Mouse (Mus musculus) CH12.LX (cell line): Measurements from ENCODE around the gene Sppl2b.

Experiments used
- CTCF ChIP-seq, 2 experiments: IDR thresholded peaks in 1 of 2; conservative IDR thresholded peaks in 1 of 2; 2 replicates each; pipeline ENCODE4 v1.5.1; 2011 to 2012; ENCODE audit warnings: low read depth in 2 of 2, low read length in 2 of 2, improper control_type of control experiment in 1 of 2, inconsistent platforms in 1 of 2, mild to moderate bottlenecking in 1 of 2, moderate library complexity in 1 of 2
- E2F4 ChIP-seq: IDR thresholded peaks from 2 replicates; pipeline ENCODE4 v1.6.1; 2011; ENCODE audit warnings: low read depth, low read length, improper control_type of control experiment; ENCODE audit not compliant: insufficient replicate concordance
- EP300 ChIP-seq: IDR thresholded peaks from 2 replicates; pipeline ENCODE4 v1.6.1; 2011; ENCODE audit warnings: low read length, improper control_type of control experiment
- KAT2A ChIP-seq: IDR thresholded peaks from 2 replicates; pipeline ENCODE4 v1.6.1; 2012; ENCODE audit warnings: low read length, improper control_type of control experiment, inconsistent platforms; ENCODE audit not compliant: insufficient replicate concordance
- MAZ ChIP-seq: IDR thresholded peaks from 2 replicates; pipeline ENCODE4 v1.6.1; 2012; ENCODE audit warnings: low read depth, mild to moderate bottlenecking, inconsistent platforms, low read length, improper control_type of control experiment, moderate library complexity
- ZMIZ1 ChIP-seq: IDR thresholded peaks from 2 replicates; pipeline ENCODE4 v1.6.1; 2012; ENCODE audit warnings: low read depth, mild to moderate bottlenecking, inconsistent platforms, low read length, improper control_type of control experiment

DNA sequence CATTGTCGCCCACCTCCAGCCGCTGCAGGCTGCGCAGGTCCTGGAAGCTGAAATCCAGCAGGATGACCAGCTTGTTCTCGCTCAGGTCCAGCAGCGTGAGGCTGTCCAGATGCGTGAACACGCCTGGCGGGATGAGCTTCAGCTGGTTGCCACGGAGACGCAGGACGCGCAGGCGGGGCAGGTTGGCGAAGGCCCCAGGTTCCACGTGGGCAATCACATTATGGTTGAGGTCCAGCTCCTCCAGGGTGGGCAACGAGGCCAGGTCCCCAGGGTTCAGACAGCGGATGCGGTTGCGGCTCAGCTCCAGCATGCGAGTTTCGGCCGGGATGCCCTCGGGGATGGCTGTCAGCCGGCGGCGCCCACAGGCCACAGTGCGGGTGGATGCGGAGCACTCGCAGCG is 19.5 kb upstream of the Sppl2b start:
- no peak for TF ChIP-seq KAT2A
- no peak for TF ChIP-seq MAZ
- TF ChIP-seq ZMIZ1, result no peak
- TF ChIP-seq E2F4, result no peak
- TF ChIP-seq EP300, result no peak
- no peak for TF ChIP-seq CTCF (conservative IDR thresholded peaks at IDR 0.05 in 1 of 2, IDR thresholded peaks at IDR 0.05 in 1 of 2; ENCODE audit: low read depth in 2 of 2, low read length in 2 of 2)
